Mouse (Mus musculus) megakaryocyte, embryonic 14.5 days (primary cell): ENCODE measurements around the gene Phf7.

Experiments used
- FLI1 ChIP-seq: IDR thresholded peaks from 2 replicates; pipeline ENCODE4 v1.6.1; 2012; ENCODE audit warnings: low read length, inconsistent platforms, mixed read lengths
- GATA1 ChIP-seq: IDR thresholded peaks from 3 replicates; pipeline ENCODE4 v1.6.1; 2012; ENCODE audit warnings: mixed read lengths, low read length, inconsistent platforms, borderline replicate concordance

- TF ChIP-seq GATA1 (no peak), FLI1 (no peak)
Observed at GRCm38 (mm10) chr14:31252091-31252490, 974 bp upstream of the Phf7 start.
